Mouse (Mus musculus) G1E (cell line): ENCODE measurements around the gene Sorcs3.

Experiments used
- CTCF ChIP-seq: IDR thresholded peaks from 2 replicates; pipeline ENCODE4 v1.5.1; 2012; ENCODE audit warnings: low read depth, low read length, inconsistent platforms, mixed read lengths
- GATA1 ChIP-seq: IDR thresholded peaks from 2 replicates; pipeline ENCODE4 v1.6.1; 2012; ENCODE audit warnings: borderline replicate concordance, low read length, inconsistent platforms, mixed read lengths
- POLR2AphosphoS5 ChIP-seq: IDR thresholded peaks from 2 replicates; pipeline ENCODE4 v1.6.1; 2012; ENCODE audit warnings: low read depth, low read length, inconsistent platforms; ENCODE audit not compliant: insufficient replicate concordance
- TAL1 ChIP-seq: conservative IDR thresholded peaks from 2 replicates; pipeline ENCODE4 v1.6.1; 2012; ENCODE audit warnings: low read depth, low read length, inconsistent platforms, mixed read lengths

DNA sequence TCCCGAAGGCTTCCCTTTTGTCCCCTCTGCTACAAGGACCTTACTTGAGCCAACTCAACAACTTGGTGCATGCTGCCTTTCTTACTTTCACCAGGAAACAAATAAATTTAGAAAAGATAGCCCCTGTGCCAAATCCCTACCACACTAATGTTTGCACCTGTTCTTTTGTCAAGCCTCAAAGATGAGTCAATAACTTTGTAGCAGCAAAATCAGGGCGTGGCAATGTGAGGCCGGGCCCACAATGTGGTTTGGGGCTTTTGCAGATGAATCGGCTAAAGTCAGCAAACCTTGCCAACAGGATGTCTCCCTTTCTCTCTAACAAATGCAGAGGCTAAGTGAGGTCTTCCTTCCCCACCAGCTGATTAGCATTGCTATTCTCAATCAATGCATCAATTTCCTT lies 608.0 kb downstream of the Sorcs3 start:
- no peak for TF ChIP-seq CTCF
- no peak for TF ChIP-seq GATA1
- no peak for TF ChIP-seq POLR2AphosphoS5
- no peak for TF ChIP-seq TAL1
